Comparison of ENCODE assay signal across 15 mouse cellular contexts in genomic region chr9:13515976-13516375, GRCm38 (mm10).
"Had no signal": no experiment of that assay in that cellular context is flagged by ENCODE, and none has a peak within 500 bp of the region (broad histone marks: within the 10 kb centered on the region; RNA-seq: fewer than 3 reads in every experiment).

No protein-coding gene starts in this region.

- DNase-seq: cerebellum, adult 9-11 months; cerebellum, postnatal 10 days; cerebellum, postnatal 14 days; cerebellum, postnatal 25 days; cerebellum, postnatal 36 days; embryo, embryonic 11 days; forebrain, postnatal 0 days; gastrocnemius, adult 2 months; gastrocnemius, postnatal 10 days; gastrocnemius, postnatal 14 days; gastrocnemius, postnatal 25 days; gastrocnemius, postnatal 36 days; heart, adult 11 months; heart, adult 18-20 months; heart, adult 2 months had no signal
